Mouse (Mus musculus): ENCODE measurements at regions not wholly inside any gene's neighbourhood (a gene's known extent, or its start where the extent isn't known, plus 50 kb on each side); places are given as distances from the start of the nearest gene placed in this dataset.

DNA sequence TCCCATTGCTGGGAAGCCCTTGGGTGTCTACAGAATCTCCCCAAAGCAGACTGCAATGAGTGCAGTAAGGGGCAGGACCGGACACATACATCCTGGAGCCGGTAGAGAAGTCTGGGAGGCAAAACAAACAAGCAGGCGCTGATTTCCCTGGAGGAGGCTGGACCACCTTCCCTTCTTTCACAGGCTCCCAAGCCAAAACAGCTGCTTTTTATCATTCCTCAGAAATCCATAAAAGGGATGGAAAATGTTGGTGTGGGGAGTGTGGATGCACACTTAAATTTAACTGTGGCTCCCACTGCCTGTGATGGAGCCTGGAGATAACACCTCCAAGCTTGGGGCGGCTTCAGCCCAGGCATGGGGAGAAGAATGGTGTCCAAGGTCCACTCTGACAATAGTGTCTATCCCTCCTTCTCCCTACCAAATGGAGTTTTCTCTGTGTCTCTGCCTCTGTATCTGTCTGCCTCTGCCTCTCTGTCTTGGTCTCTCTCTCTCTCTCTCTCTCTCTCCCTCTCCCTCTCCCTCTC lies 258.3 kb upstream of the Zmiz1 start:
- 62% methylated on average over 4 of the region's 4 CpGs for WGBS
- TF ChIP-seq POLR2A (IDR thresholded peaks at IDR 0.05; ENCODE audit: low read depth, low read length) (no peak), CTCF (IDR thresholded peaks at IDR 0.05; ENCODE audit: extremely low read depth, insufficient read length, insufficient replicate concordance, low read depth, low read length) (no peak)
- no peak overlapping the region for H3K27ac ChIP-seq (ENCODE audit: insufficient read depth, low read depth, low read length)
- H3K27me3 ChIP-seq (ENCODE audit: control insufficient read depth, insufficient read depth, low read length): no peaks in the 10 kb centered on the region
- H3K4me3 ChIP-seq (ENCODE audit: low read depth, low read length): no peak overlapping the region
- H3K36me3 ChIP-seq (ENCODE audit: control insufficient read depth, insufficient read depth, low read length): no peaks in the 10 kb centered on the region
- H3K4me1 ChIP-seq (ENCODE audit: control insufficient read depth, insufficient read depth, insufficient read length, low read length): peaks cover 6% of the 10 kb centered on the region

GRCm38 (mm10) chr14:25202312-25202711 lies 256.7 kb upstream of the Zmiz1 start:
- Histone ChIP-seq H3K4me3 (ENCODE audit: low read depth, low read length) (no peak overlapping the region), H3K36me3 (ENCODE audit: control insufficient read depth, insufficient read depth, low read length) (no peaks in the 10 kb centered on the region), H3K4me1 (ENCODE audit: control insufficient read depth, insufficient read depth, insufficient read length, low read length) (peaks cover 17% of the 10 kb centered on the region), H3K27ac (ENCODE audit: insufficient read depth, low read depth, low read length) (no peak overlapping the region), H3K27me3 (ENCODE audit: control insufficient read depth, insufficient read depth, low read length) (no peaks in the 10 kb centered on the region)
- TF ChIP-seq POLR2A (IDR thresholded peaks at IDR 0.05; ENCODE audit: low read depth, low read length): no peak
- no peak for TF ChIP-seq CTCF (IDR thresholded peaks at IDR 0.05; ENCODE audit: extremely low read depth, insufficient read length, insufficient replicate concordance, low read depth, low read length)
- 31% methylated on average over 2 of the region's 2 CpGs for WGBS

GRCm38 (mm10) chr14:25204091-25204490 lies 254.9 kb upstream of the Zmiz1 start:
- 80% methylated on average over 5 of the region's 5 CpGs for WGBS
- TF ChIP-seq CTCF (IDR thresholded peaks at IDR 0.05; ENCODE audit: extremely low read depth, insufficient read length, insufficient replicate concordance, low read depth, low read length) (no peak), POLR2A (IDR thresholded peaks at IDR 0.05; ENCODE audit: low read depth, low read length) (no peak)

DNA sequence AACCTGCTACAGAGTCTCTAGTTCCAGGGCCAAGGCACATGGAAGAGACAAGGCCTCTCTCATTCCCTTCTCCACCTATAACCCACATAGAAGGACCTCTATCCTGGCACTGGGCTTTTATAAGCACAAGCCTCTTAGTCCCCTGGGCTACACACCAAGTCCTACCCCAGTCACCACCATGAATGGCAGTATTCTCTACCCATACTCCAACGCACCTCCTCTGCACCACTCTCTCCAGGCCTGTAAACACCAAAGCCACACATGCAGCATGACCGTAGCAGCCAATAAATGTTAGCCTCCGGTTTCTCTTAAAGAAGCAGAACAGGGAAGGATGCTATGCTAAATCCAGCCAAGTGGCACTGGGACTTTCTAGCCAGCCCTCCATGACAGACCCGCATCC lies 252.1 kb upstream of the Zmiz1 start:
- Histone ChIP-seq H3K4me3 (ENCODE audit: low read depth, low read length) (no peak overlapping the region), H3K36me3 (ENCODE audit: control insufficient read depth, insufficient read depth, low read length) (no peaks in the 10 kb centered on the region), H3K27ac (ENCODE audit: insufficient read depth, low read depth, low read length) (peak overlapping the region; percentile 88), H3K4me1 (ENCODE audit: control insufficient read depth, insufficient read depth, insufficient read length, low read length) (peaks cover 50% of the 10 kb centered on the region), H3K27me3 (ENCODE audit: control insufficient read depth, insufficient read depth, low read length) (no peaks in the 10 kb centered on the region)
- 80% methylated on average over 4 of the region's 4 CpGs for WGBS
- no peak for TF ChIP-seq POLR2A (IDR thresholded peaks at IDR 0.05; ENCODE audit: low read depth, low read length)
- TF ChIP-seq CTCF (IDR thresholded peaks at IDR 0.05; ENCODE audit: extremely low read depth, insufficient read length, insufficient replicate concordance, low read depth, low read length): no peak

More at GRCm38 (mm10) chr14:25204091-25204490, 254.9 kb upstream of the Zmiz1 start:
- peaks cover 32% of the 10 kb centered on the region for H3K4me1 ChIP-seq (ENCODE audit: control insufficient read depth, insufficient read depth, insufficient read length, low read length)
- H3K27me3 ChIP-seq (ENCODE audit: control insufficient read depth, insufficient read depth, low read length): no peaks in the 10 kb centered on the region
- no peak overlapping the region for H3K4me3 ChIP-seq (ENCODE audit: low read depth, low read length)
- H3K36me3 ChIP-seq (ENCODE audit: control insufficient read depth, insufficient read depth, low read length): no peaks in the 10 kb centered on the region
- H3K27ac ChIP-seq (ENCODE audit: insufficient read depth, low read depth, low read length): no peak overlapping the region

DNA sequence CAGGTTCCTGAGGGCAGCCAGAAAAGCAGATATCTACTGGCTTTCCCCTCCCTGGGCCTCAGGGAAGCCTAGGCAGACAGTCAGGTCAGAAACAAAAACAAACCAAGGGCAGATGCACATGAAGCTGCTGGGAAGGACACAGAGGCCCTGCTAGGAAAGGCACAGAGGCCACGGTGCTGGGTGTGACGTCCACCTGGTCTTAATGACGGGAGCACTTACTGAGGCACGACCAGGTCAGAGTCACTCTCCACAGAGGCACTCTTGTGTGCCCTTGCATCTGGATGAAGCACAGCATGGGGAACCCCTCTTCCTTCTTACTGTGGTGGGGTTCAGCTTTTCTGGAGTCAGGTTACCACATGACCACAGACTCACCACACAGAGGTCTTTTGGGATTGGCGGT lies 251.6 kb upstream of the Zmiz1 start:
- peak overlapping the region; percentile 88 for H3K27ac ChIP-seq (ENCODE audit: insufficient read depth, low read depth, low read length)
- no peaks in the 10 kb centered on the region for H3K27me3 ChIP-seq (ENCODE audit: control insufficient read depth, insufficient read depth, low read length)
- no peaks in the 10 kb centered on the region for H3K36me3 ChIP-seq (ENCODE audit: control insufficient read depth, insufficient read depth, low read length)
- no peak overlapping the region for H3K4me3 ChIP-seq (ENCODE audit: low read depth, low read length)
- peaks cover 50% of the 10 kb centered on the region for H3K4me1 ChIP-seq (ENCODE audit: control insufficient read depth, insufficient read depth, insufficient read length, low read length)
- TF ChIP-seq POLR2A (IDR thresholded peaks at IDR 0.05; ENCODE audit: low read depth, low read length) (no peak), CTCF (IDR thresholded peaks at IDR 0.05; ENCODE audit: extremely low read depth, insufficient read length, insufficient replicate concordance, low read depth, low read length) (no peak)
- 37% methylated on average over 5 of the region's 5 CpGs for WGBS

DNA sequence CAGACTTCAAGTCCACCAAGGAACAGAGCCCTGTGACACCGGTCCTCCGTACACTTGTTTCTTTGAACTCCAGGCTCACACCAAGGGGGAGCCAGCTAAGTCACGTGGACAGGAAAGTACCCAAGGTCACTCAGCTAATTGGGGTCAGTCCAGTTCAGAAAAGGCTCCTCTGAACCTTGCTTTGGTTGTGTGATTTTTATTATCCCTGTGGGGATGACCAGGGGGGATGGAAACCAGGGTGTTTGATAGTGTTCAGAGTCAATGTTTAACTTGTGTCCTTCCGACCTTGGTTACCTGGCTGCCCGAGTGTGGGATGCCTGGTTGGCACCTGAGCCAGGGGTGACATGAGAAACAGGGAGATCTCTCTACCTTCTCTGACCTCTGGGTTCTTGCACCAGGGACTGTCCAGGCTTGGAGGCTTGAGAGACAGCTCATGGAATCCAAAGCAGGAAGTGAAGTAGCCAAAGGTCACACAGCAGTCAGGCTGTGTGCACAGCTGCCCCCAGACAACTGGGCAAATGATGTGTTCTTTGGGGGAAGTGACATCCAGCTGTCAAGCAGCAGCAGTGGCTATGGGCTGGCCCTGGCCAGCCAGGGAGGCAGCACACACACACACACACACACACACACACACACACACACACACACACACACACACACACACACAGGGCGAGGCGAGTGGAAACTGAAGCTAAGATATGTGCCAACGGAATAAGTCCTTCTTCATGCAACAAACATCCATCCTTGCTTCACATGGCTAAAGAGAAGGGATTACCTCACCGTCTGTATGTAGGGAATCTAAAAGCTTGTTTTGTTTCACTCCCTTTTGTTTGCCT lies 250.5 kb upstream of the Zmiz1 start:
- Histone ChIP-seq H3K36me3 (ENCODE audit: control insufficient read depth, insufficient read depth, low read length) (no peaks in the 10 kb centered on the region), H3K27ac (ENCODE audit: insufficient read depth, low read depth, low read length) (peak overlapping the region; percentile 91), H3K27me3 (ENCODE audit: control insufficient read depth, insufficient read depth, low read length) (no peaks in the 10 kb centered on the region), H3K4me3 (ENCODE audit: low read depth, low read length) (no peak overlapping the region), H3K4me1 (ENCODE audit: control insufficient read depth, insufficient read depth, insufficient read length, low read length) (peaks cover 50% of the 10 kb centered on the region)
- TF ChIP-seq CTCF (IDR thresholded peaks at IDR 0.05; ENCODE audit: extremely low read depth, insufficient read length, insufficient replicate concordance, low read depth, low read length): no peak
- no peak for TF ChIP-seq POLR2A (IDR thresholded peaks at IDR 0.05; ENCODE audit: low read depth, low read length)
- WGBS: 24% methylated on average over 9 of the region's 9 CpGs

DNA sequence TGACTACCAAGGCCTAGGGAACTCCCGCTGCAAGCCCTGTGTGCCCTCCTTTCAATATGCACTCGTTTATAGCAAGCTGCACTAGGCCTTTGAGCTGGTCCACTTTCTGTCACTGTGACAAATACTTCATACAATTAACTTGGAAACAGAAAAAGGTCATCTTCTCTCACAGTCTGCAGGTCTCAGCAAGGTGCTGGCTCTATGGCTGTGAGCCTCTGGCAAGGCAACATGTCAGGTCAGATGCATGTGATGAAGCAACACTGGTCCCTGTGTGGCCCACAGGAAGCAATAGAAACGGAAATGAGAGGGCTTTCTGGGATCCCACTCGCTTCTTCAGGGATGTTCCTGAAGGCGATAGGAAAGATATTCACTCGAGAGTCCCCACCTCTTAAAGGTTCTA lies 245.9 kb upstream of the Zmiz1 start:
- no peaks in the 10 kb centered on the region for H3K36me3 ChIP-seq (ENCODE audit: control insufficient read depth, insufficient read depth, low read length)
- TF ChIP-seq POLR2A (IDR thresholded peaks at IDR 0.05; ENCODE audit: low read depth, low read length): no peak
- no peak for TF ChIP-seq CTCF (IDR thresholded peaks at IDR 0.05; ENCODE audit: extremely low read depth, insufficient read length, insufficient replicate concordance, low read depth, low read length)
- H3K4me1 ChIP-seq (ENCODE audit: control insufficient read depth, insufficient read depth, insufficient read length, low read length): peaks cover 30% of the 10 kb centered on the region
- 75% methylated on average over 6 of the region's 6 CpGs for WGBS
- no peaks in the 10 kb centered on the region for H3K27me3 ChIP-seq (ENCODE audit: control insufficient read depth, insufficient read depth, low read length)
- no peak overlapping the region for H3K27ac ChIP-seq (ENCODE audit: insufficient read depth, low read depth, low read length)
- H3K4me3 ChIP-seq (ENCODE audit: low read depth, low read length): no peak overlapping the region

Data from small intestine, adult 2 months (tissue).